Mouse (Mus musculus): Measurements from ENCODE around the gene Kdelc2. TPM values are rescaled to one million over a fixed set of nuclear protein-coding genes. Genes with fewer than 3 reads are reported as not detected.
A peak's percentile ranks its signal among the peaks of the same experiment; 100 is the strongest.

The Kdelc2 gene
- polyA plus RNA-seq, 1 experiment from 2014 or later = 15.9 TPM

DNA sequence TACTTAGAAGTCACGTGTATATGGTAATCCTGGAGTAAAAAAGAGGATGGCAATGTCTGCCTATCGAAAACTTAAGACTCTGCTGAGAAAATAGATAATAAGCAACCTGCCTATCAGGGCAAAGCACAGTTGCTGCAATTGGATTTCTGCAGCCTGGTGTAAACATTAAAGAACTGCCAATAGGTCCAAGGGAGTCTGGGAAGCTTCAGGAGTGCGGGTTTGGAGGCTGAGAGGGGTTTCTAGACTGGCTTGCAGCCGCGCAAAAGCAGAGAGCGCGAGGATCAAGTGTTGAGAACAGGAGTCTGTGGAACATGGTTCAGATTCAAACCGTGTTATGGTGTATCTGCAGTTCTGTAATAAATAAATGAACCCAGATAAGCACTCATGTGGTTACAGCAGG, 1.0 kb downstream of the Kdelc2 start:
- Histone ChIP-seq H3K27me3 (no peaks in the 10 kb centered on the region), H3K36me3 (no peaks in the 10 kb centered on the region), H3K27ac (peak overlapping the region; percentile 96), H3K4me3 (replicated peaks) (peak overlapping the region; percentile 76), H3K4me1 (replicated peaks) (0 out of 2 replicates have a peak, but pooled peaks cover 4% of the 10 kb centered on the region), H3K4me2 (peak overlapping the region; percentile 70), H3K9me3 (no peaks in the 10 kb centered on the region), H3K9ac (replicated peaks) (peak overlapping the region; percentile 93; the same call in 1 of the 2 replicates)
- ATAC-seq (ENCODE audit: insufficient number of reproducible peaks, insufficient read depth, low FRiP score, low TSS enrichment, low read depth) = peak; percentile 12; the same call in 1 of the 2 replicates
- WGBS = 9% methylated on average over 8 of the region's 8 CpGs

- WGBS = 67% methylated on average over 2 of the region's 2 CpGs
- H3K9me3 ChIP-seq = no peaks in the 10 kb centered on the region
- 0 out of 2 replicates have a peak, but pooled peaks cover 4% of the 10 kb centered on the region for H3K4me1 ChIP-seq (replicated peaks)
- no peak overlapping the region for H3K4me2 ChIP-seq
- H3K27me3 ChIP-seq = no peaks in the 10 kb centered on the region
- no peak for ATAC-seq (ENCODE audit: insufficient number of reproducible peaks, insufficient read depth, low FRiP score, low TSS enrichment, low read depth)
- H3K27ac ChIP-seq = no peak overlapping the region
- H3K4me3 ChIP-seq (replicated peaks) = no peak overlapping the region
- 0 out of 2 replicates have a peak, but pooled peaks cover 6% of the 10 kb centered on the region for H3K36me3 ChIP-seq
- H3K9ac ChIP-seq (replicated peaks) = no peak overlapping the region
These were observed 3.6 kb downstream of the Kdelc2 start for GRCm38 (mm10) chr9:53387431-53387830.

GRCm38 (mm10) chr9:53389109-53389508, 5.3 kb downstream of the Kdelc2 start:
- H3K27me3 ChIP-seq = no peaks in the 10 kb centered on the region
- H3K36me3 ChIP-seq = 0 out of 2 replicates have a peak, but pooled peaks cover 6% of the 10 kb centered on the region
- H3K9me3 ChIP-seq = no peaks in the 10 kb centered on the region
- no peak for ATAC-seq (ENCODE audit: insufficient number of reproducible peaks, insufficient read depth, low FRiP score, low TSS enrichment, low read depth)
- 91% methylated on average over 3 of the region's 3 CpGs for WGBS
- 0 out of 2 replicates have a peak, but pooled peaks cover 4% of the 10 kb centered on the region for H3K4me1 ChIP-seq (replicated peaks)
- H3K9ac ChIP-seq (replicated peaks) = no peak overlapping the region
- H3K4me2 ChIP-seq = no peak overlapping the region
- no peak overlapping the region for H3K4me3 ChIP-seq (replicated peaks)
- no peak overlapping the region for H3K27ac ChIP-seq

DNA sequence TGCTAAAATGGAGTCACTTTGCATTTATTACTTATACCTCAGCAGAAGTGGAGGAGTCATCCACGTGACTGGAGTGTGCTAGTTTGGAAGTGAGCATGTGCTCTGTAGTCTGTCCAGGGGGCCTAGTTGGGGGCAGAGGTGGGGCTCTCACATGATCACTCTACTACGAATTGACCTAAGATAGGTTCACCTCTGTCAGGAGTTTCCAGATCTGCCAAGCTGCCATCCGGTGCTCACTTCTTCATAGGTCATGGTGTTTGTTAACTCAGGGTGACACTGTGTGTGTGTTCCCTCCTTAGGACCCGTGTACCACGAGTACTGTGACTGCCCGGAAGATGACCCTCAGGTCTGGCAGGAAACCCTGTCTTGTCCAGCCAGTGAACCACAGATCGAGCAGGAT, 6.3 kb downstream of the Kdelc2 start:
- Histone ChIP-seq H3K27ac (no peak overlapping the region), H3K9ac (replicated peaks) (no peak overlapping the region), H3K4me3 (replicated peaks) (no peak overlapping the region), H3K4me1 (replicated peaks) (0 out of 2 replicates have a peak, but pooled peaks cover 1% of the 10 kb centered on the region), H3K36me3 (0 out of 2 replicates have a peak, but pooled peaks cover 6% of the 10 kb centered on the region), H3K4me2 (no peak overlapping the region), H3K9me3 (no peaks in the 10 kb centered on the region), H3K27me3 (no peaks in the 10 kb centered on the region)
- 83% methylated on average over 7 of the region's 7 CpGs for WGBS
- no peak for ATAC-seq (ENCODE audit: insufficient number of reproducible peaks, insufficient read depth, low FRiP score, low TSS enrichment, low read depth)

- H3K9me3 ChIP-seq = no peaks in the 10 kb centered on the region
- ATAC-seq (ENCODE audit: insufficient number of reproducible peaks, insufficient read depth, low FRiP score, low TSS enrichment, low read depth) = no peak
- H3K4me2 ChIP-seq = no peak overlapping the region
- H3K4me1 ChIP-seq (replicated peaks) = peaks cover 11% of the 10 kb centered on the region
- WGBS = 80% methylated on average over 13 of the region's 13 CpGs
- no peaks in the 10 kb centered on the region for H3K36me3 ChIP-seq
- H3K9ac ChIP-seq (replicated peaks) = no peak overlapping the region
- no peak overlapping the region for H3K27ac ChIP-seq
- H3K27me3 ChIP-seq = no peaks in the 10 kb centered on the region
- no peak overlapping the region for H3K4me3 ChIP-seq (replicated peaks)
These were observed 14.0 kb downstream of the Kdelc2 start for GRCm38 (mm10) chr9:53397685-53398387.

DNA sequence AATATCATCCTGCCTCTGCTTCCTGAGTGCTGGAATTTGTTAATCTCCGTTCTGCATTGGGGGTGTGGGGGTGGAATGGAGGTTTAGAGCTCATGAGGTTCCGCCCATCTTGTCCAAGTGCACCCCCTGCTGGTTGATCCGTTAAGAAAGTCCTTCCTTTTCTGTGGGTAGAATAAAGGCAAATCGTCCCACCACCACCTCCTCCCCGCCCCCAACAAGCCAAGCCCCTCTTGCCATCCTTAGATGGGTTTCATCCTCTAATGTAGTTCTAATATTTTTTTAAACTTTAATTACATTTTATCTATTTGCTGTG, 14.5 kb downstream of the Kdelc2 start:
- no peak overlapping the region for H3K27ac ChIP-seq
- WGBS = 11% methylated on average over 5 of the region's 5 CpGs
- no peak overlapping the region for H3K4me2 ChIP-seq
- H3K9ac ChIP-seq (replicated peaks) = no peak overlapping the region
- H3K36me3 ChIP-seq = no peaks in the 10 kb centered on the region
- no peaks in the 10 kb centered on the region for H3K9me3 ChIP-seq
- H3K4me3 ChIP-seq (replicated peaks) = no peak overlapping the region
- H3K27me3 ChIP-seq = no peaks in the 10 kb centered on the region
- ATAC-seq (ENCODE audit: insufficient number of reproducible peaks, insufficient read depth, low FRiP score, low TSS enrichment, low read depth) = no peak
- peaks cover 16% of the 10 kb centered on the region for H3K4me1 ChIP-seq (replicated peaks)

GRCm38 (mm10) chr9:53399537-53399936, 15.7 kb downstream of the Kdelc2 start:
- H3K4me3 ChIP-seq (replicated peaks) = no peak overlapping the region
- 95% methylated on average over 8 of the region's 8 CpGs for WGBS
- no peak for ATAC-seq (ENCODE audit: insufficient number of reproducible peaks, insufficient read depth, low FRiP score, low TSS enrichment, low read depth)
- no peaks in the 10 kb centered on the region for H3K9me3 ChIP-seq
- no peak overlapping the region for H3K4me2 ChIP-seq
- no peaks in the 10 kb centered on the region for H3K36me3 ChIP-seq
- H3K9ac ChIP-seq (replicated peaks) = no peak overlapping the region
- no peaks in the 10 kb centered on the region for H3K27me3 ChIP-seq
- H3K4me1 ChIP-seq (replicated peaks) = peaks cover 19% of the 10 kb centered on the region
- no peak overlapping the region for H3K27ac ChIP-seq

DNA sequence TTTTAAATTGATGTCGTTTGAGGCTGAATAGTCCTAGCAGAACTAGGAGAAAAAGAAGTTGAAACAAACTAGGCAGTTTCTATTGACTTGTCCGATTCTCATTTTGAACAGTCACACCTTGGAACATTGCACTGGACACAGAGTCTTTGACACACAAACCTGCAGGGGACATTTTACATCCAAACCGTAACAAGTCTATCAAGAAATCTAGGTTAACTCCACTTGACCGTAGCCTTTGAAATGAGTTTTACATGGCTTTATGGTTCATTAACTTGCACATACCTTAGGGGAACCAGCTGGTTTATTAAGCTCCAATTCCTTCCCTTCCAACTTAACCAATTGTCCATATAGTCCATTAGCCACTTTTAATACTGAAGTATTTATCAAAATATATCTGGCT, 16.9 kb downstream of the Kdelc2 start:
- no peaks in the 10 kb centered on the region for H3K27me3 ChIP-seq
- no peaks in the 10 kb centered on the region for H3K36me3 ChIP-seq
- no peak for ATAC-seq (ENCODE audit: insufficient number of reproducible peaks, insufficient read depth, low FRiP score, low TSS enrichment, low read depth)
- no peaks in the 10 kb centered on the region for H3K9me3 ChIP-seq
- WGBS = 63% methylated on average over 4 of the region's 4 CpGs
- H3K9ac ChIP-seq (replicated peaks) = no peak overlapping the region
- H3K4me1 ChIP-seq (replicated peaks) = peaks cover 26% of the 10 kb centered on the region
- no peak overlapping the region for H3K4me3 ChIP-seq (replicated peaks)
- H3K4me2 ChIP-seq = no peak overlapping the region
- no peak overlapping the region for H3K27ac ChIP-seq

DNA sequence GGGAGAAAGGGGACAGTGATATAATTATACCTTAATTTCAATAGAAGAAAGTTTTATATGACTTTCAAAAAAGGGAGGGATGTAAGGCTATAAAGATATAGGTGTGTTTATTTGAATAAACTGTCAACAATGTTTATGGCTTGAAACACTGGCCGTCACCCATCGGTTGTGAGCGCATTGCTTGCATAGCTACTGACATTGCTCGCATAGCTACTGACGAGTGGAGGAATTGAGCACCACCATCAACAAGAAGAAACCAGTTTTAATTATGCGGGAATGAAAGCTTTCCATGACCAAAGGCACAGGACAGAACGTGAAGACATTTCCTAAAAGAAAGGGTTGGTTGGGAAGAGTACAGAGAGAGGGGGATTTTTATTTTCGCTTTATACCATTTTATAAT, 17.3 kb downstream of the Kdelc2 start:
- no peaks in the 10 kb centered on the region for H3K9me3 ChIP-seq
- no peak for ATAC-seq (ENCODE audit: insufficient number of reproducible peaks, insufficient read depth, low FRiP score, low TSS enrichment, low read depth)
- no peak overlapping the region for H3K9ac ChIP-seq (replicated peaks)
- H3K27me3 ChIP-seq = no peaks in the 10 kb centered on the region
- no peak overlapping the region for H3K4me3 ChIP-seq (replicated peaks)
- WGBS = 78% methylated on average over 8 of the region's 8 CpGs
- H3K27ac ChIP-seq = no peak overlapping the region
- peaks cover 31% of the 10 kb centered on the region for H3K4me1 ChIP-seq (replicated peaks)
- no peak overlapping the region for H3K4me2 ChIP-seq
- H3K36me3 ChIP-seq = no peaks in the 10 kb centered on the region

GRCm38 (mm10) chr9:53402291-53402711, 18.5 kb downstream of the Kdelc2 start, which contains the start of gene 4930550C14Rik:
4930550C14Rik (plus strand) TSS chr9:53402325.
- peak within 1 kb of the TSS; percentile 45 for H3K4me2 ChIP-seq
- H3K36me3 ChIP-seq = no peaks in the 10 kb centered on the region
- H3K9me3 ChIP-seq = no peaks in the 10 kb centered on the region
- peaks cover 33% of the 10 kb centered on the region for H3K4me1 ChIP-seq (replicated peaks)
- peak within 1 kb of the TSS; percentile 46 for H3K27ac ChIP-seq
- H3K4me3 ChIP-seq (replicated peaks) = 0 out of 2 replicates have a peak within 1 kb of the TSS, but pooled peaks have one; percentile 1
- ATAC-seq (ENCODE audit: insufficient number of reproducible peaks, insufficient read depth, low FRiP score, low TSS enrichment, low read depth) = no peak
- no peaks in the 10 kb centered on the region for H3K27me3 ChIP-seq
- H3K9ac ChIP-seq (replicated peaks) = no peak within 1 kb of the TSS
- 9% methylated on average over 11 of the region's 11 CpGs for whole genome bisulfite sequencing

- Histone ChIP-seq H3K9ac (replicated peaks) (no peak overlapping the region), H3K4me1 (replicated peaks) (peaks cover 33% of the 10 kb centered on the region), H3K4me3 (replicated peaks) (no peak overlapping the region), H3K9me3 (no peaks in the 10 kb centered on the region), H3K4me2 (peak overlapping the region; percentile 45), H3K27me3 (no peaks in the 10 kb centered on the region), H3K27ac (peak overlapping the region; percentile 46), H3K36me3 (no peaks in the 10 kb centered on the region)
- 49% methylated on average over 8 of the region's 8 CpGs for WGBS
- ATAC-seq (ENCODE audit: insufficient number of reproducible peaks, insufficient read depth, low FRiP score, low TSS enrichment, low read depth) = no peak
These were observed 19.2 kb downstream of the Kdelc2 start for GRCm38 (mm10) chr9:53402991-53403390.

Measured in limb, embryonic 12.5 days (tissue).